Mouse (Mus musculus): ENCODE results near the gene C1qtnf9. TPM values are rescaled to one million over a fixed set of nuclear protein-coding genes. Genes with fewer than 3 reads are reported as not detected.

The C1qtnf9 gene
- polyA plus RNA-seq, 1 experiment from 2014 or later, result not detected

DNA sequence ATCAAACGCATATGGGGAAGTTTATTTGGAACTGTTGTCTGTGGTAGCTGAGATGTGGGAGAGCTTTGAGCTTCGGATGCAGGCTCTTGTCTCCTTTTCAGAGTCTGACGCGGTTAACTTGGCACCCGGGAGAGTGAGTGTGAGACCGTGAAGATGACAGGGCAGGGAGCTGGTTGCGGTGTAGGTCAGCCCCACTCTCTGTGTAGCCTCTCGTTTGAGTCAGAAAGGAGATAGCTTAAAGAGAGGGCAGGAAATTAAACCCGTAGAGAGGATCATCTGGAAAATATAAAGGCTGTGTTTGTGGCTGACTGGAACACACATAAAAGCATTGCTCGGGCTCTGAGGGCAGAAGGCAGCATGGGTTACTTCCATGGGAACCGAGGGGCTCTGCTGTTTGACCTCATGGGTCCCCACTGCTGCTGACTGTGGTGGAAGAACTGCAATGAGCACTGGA, 39.0 kb downstream of the C1qtnf9 start:
- Histone ChIP-seq H3K4me1 (ENCODE audit: control insufficient read depth, insufficient read depth, low read length) (peaks cover 3% of the 10 kb centered on the region; the same call in 1 of the 2 replicates), H3K4me2 (ENCODE audit: low read depth, low read length) (no peak overlapping the region), H3K9me3 (replicated peaks; ENCODE audit: control insufficient read depth, low read length) (no peaks in the 10 kb centered on the region), H3K4me3 (ENCODE audit: low read depth, low read length) (no peak overlapping the region), H3K27ac (replicated peaks; ENCODE audit: low read depth, low read length) (no peak overlapping the region), H3K27me3 (ENCODE audit: control insufficient read depth, insufficient read depth, low read length) (no peaks in the 10 kb centered on the region), H3K9ac (replicated peaks; ENCODE audit: low read length) (no peak overlapping the region), H3K36me3 (replicated peaks; ENCODE audit: control insufficient read depth, insufficient read depth, low read depth, low read length) (no peaks in the 10 kb centered on the region)
- peak; percentile 52; the same call in 1 of the 2 replicates for ATAC-seq (replicated peaks; ENCODE audit: insufficient number of reproducible peaks, low FRiP score, low TSS enrichment, low read depth)
- DNase-seq (ENCODE audit: low spot score), result peak; percentile 70
- 33% methylated on average over 11 of the region's 11 CpGs for WGBS

DNA sequence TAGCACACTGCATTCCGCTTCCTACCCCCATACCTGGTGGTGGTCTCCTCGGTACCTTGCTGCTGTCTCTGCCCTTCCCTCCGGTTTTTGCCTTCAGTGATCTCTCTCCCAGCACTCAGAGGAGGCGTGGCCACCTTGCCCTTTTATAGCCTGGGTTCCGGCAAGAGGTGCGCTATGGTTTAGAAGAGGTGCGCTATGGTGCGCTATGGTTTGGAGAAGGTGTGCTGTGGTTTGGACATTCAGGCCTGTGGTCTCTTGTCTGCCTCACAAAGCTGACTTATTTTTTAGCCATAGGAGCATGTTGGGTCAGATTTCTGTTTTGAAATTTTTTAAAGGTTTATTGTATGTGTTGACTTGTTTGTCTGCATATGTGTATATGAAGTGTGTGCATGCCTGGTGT, 41.9 kb downstream of the C1qtnf9 start:
- no peaks in the 10 kb centered on the region for H3K36me3 ChIP-seq (replicated peaks; ENCODE audit: control insufficient read depth, insufficient read depth, low read depth, low read length)
- no peak overlapping the region for H3K4me3 ChIP-seq (ENCODE audit: low read depth, low read length)
- no peaks in the 10 kb centered on the region for H3K9me3 ChIP-seq (replicated peaks; ENCODE audit: control insufficient read depth, low read length)
- WGBS, result 91% methylated on average over 8 of the region's 8 CpGs
- no peak overlapping the region for H3K27ac ChIP-seq (replicated peaks; ENCODE audit: low read depth, low read length)
- no peak overlapping the region for H3K4me2 ChIP-seq (ENCODE audit: low read depth, low read length)
- no peaks in the 10 kb centered on the region for H3K27me3 ChIP-seq (ENCODE audit: control insufficient read depth, insufficient read depth, low read length)
- H3K4me1 ChIP-seq (ENCODE audit: control insufficient read depth, insufficient read depth, low read length), result peaks cover 3% of the 10 kb centered on the region; the same call in 1 of the 2 replicates
- DNase-seq (ENCODE audit: low spot score), result no peak
- ATAC-seq (replicated peaks; ENCODE audit: insufficient number of reproducible peaks, low FRiP score, low TSS enrichment, low read depth), result no peak
- no peak overlapping the region for H3K9ac ChIP-seq (replicated peaks; ENCODE audit: low read length)

DNA sequence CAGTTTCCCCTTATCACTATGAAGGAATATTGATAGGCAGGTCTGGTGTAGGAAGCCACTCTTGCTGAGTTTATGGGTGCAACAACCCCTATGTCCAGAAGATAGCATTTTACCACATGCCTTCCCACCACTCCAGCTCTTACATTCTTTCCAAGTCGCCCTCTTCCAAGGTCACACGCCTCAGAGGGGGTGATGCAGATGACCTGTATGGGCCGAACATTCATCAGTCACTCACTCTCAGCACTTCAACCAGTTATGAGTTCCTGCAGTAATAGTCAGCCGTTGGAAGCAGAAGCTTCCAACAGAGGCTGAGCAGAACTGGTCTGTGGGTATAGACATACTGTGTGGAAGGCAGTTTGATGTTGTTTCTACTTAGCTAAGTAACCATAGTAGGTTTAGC, 43.6 kb downstream of the C1qtnf9 start:
- no peak overlapping the region for H3K4me2 ChIP-seq (ENCODE audit: low read depth, low read length)
- no peak overlapping the region for H3K27ac ChIP-seq (replicated peaks; ENCODE audit: low read depth, low read length)
- no peak for DNase-seq (ENCODE audit: low spot score)
- no peak overlapping the region for H3K4me3 ChIP-seq (ENCODE audit: low read depth, low read length)
- H3K9me3 ChIP-seq (replicated peaks; ENCODE audit: control insufficient read depth, low read length), result no peaks in the 10 kb centered on the region
- ATAC-seq (replicated peaks; ENCODE audit: insufficient number of reproducible peaks, low FRiP score, low TSS enrichment, low read depth), result no peak
- H3K4me1 ChIP-seq (ENCODE audit: control insufficient read depth, insufficient read depth, low read length), result peaks cover 3% of the 10 kb centered on the region; the same call in 1 of the 2 replicates
- H3K9ac ChIP-seq (replicated peaks; ENCODE audit: low read length), result no peak overlapping the region
- H3K27me3 ChIP-seq (ENCODE audit: control insufficient read depth, insufficient read depth, low read length), result no peaks in the 10 kb centered on the region
- H3K36me3 ChIP-seq (replicated peaks; ENCODE audit: control insufficient read depth, insufficient read depth, low read depth, low read length), result no peaks in the 10 kb centered on the region
- 86% methylated on average over 4 of the region's 4 CpGs for WGBS

DNA sequence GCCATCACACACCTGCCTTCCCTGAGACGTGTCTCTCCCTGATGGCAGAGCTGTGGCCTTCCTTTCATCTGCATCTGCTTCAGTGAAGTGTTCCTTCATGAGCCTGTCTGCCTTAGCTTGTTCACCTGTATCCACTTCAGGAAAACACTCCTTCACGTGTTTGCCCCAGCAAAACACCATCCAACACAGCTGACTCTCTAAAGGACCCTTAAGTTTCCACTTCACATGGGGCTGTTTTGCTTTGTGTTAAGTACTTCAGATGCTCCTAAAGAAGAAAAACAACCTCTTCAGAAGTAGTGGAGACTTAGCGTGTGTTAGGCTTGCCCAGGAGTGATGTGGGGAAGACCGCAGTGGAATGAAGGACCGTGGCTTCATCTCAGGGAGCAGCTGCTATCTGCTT, 47.2 kb downstream of the C1qtnf9 start:
- no peak overlapping the region for H3K4me2 ChIP-seq (ENCODE audit: low read depth, low read length)
- no peak overlapping the region for H3K4me3 ChIP-seq (ENCODE audit: low read depth, low read length)
- ATAC-seq (replicated peaks; ENCODE audit: insufficient number of reproducible peaks, low FRiP score, low TSS enrichment, low read depth) (no peak), DNase-seq (ENCODE audit: low spot score) (no peak)
- 86% methylated on average over 5 of the region's 5 CpGs for WGBS
- H3K27ac ChIP-seq (replicated peaks; ENCODE audit: low read depth, low read length), result no peak overlapping the region
- no peaks in the 10 kb centered on the region for H3K4me1 ChIP-seq (ENCODE audit: control insufficient read depth, insufficient read depth, low read length)
- H3K9me3 ChIP-seq (replicated peaks; ENCODE audit: control insufficient read depth, low read length), result no peaks in the 10 kb centered on the region
- H3K36me3 ChIP-seq (replicated peaks; ENCODE audit: control insufficient read depth, insufficient read depth, low read depth, low read length), result no peaks in the 10 kb centered on the region
- H3K9ac ChIP-seq (replicated peaks; ENCODE audit: low read length), result no peak overlapping the region
- H3K27me3 ChIP-seq (ENCODE audit: control insufficient read depth, insufficient read depth, low read length), result no peaks in the 10 kb centered on the region

DNA sequence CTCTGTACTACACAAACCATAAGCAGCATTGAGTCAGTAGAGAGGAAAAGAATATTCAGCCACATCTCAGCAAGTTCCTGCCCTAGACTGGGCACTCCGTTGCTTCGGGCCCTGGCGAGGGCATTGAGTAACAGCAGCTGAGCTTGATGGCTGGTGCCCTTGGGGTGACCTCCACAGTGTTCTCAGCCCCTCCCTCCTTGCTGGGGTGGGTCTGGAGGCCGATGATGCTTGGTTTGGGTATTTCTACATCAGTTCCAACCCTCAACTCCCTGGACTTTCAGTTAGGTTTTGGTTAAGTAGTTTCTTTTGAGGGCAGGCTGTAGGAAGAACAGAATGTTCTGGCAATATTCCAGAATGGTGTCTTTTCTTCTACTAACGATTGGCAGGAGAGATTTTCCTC, 50.1 kb downstream of the C1qtnf9 start:
- Histone ChIP-seq H3K27ac (replicated peaks; ENCODE audit: low read depth, low read length) (no peak overlapping the region), H3K27me3 (ENCODE audit: control insufficient read depth, insufficient read depth, low read length) (no peaks in the 10 kb centered on the region), H3K9me3 (replicated peaks; ENCODE audit: control insufficient read depth, low read length) (no peaks in the 10 kb centered on the region), H3K4me3 (ENCODE audit: low read depth, low read length) (no peak overlapping the region), H3K36me3 (replicated peaks; ENCODE audit: control insufficient read depth, insufficient read depth, low read depth, low read length) (no peaks in the 10 kb centered on the region), H3K4me2 (ENCODE audit: low read depth, low read length) (no peak overlapping the region), H3K9ac (replicated peaks; ENCODE audit: low read length) (no peak overlapping the region), H3K4me1 (ENCODE audit: control insufficient read depth, insufficient read depth, low read length) (no peaks in the 10 kb centered on the region)
- DNase-seq (ENCODE audit: low spot score) (no peak), ATAC-seq (replicated peaks; ENCODE audit: insufficient number of reproducible peaks, low FRiP score, low TSS enrichment, low read depth) (no peak)
- 82% methylated on average over 5 of the region's 5 CpGs for WGBS

DNA sequence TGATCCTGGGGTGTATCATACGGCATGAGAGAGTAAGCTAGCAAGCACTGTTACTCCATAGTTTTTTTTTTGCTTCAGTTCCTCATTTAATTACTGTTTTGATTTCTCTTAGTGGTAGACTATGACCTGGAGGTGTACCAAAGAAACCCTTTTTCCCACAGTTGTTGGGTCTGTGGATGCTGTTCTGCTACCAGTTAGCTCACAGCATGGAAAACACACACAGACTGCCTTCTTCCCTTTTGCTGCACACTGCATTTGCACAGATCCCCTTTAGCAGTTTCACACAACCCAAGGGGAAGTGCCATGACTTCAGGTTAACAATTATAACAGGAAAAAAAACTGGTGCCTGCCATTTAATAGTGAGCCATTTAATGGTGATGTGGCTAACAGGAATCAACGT, 62.2 kb downstream of the C1qtnf9 start:
- Histone ChIP-seq H3K27ac (replicated peaks; ENCODE audit: low read depth, low read length) (no peak overlapping the region), H3K9me3 (replicated peaks; ENCODE audit: control insufficient read depth, low read length) (no peaks in the 10 kb centered on the region), H3K4me1 (ENCODE audit: control insufficient read depth, insufficient read depth, low read length) (no peaks in the 10 kb centered on the region), H3K4me2 (ENCODE audit: low read depth, low read length) (no peak overlapping the region), H3K27me3 (ENCODE audit: control insufficient read depth, insufficient read depth, low read length) (no peaks in the 10 kb centered on the region), H3K36me3 (replicated peaks; ENCODE audit: control insufficient read depth, insufficient read depth, low read depth, low read length) (peaks cover 3% of the 10 kb centered on the region), H3K9ac (replicated peaks; ENCODE audit: low read length) (no peak overlapping the region), H3K4me3 (ENCODE audit: low read depth, low read length) (no peak overlapping the region)
- ATAC-seq (replicated peaks; ENCODE audit: insufficient number of reproducible peaks, low FRiP score, low TSS enrichment, low read depth), result no peak
- no peak for DNase-seq (ENCODE audit: low spot score)
- WGBS, result 84% methylated on average over 2 of the region's 2 CpGs

Other genes starting within 250 kb of the C1qtnf9 start
- gene Spata13, start 134.1 kb upstream of the C1qtnf9 start, polyA plus RNA-seq (2014; fragmentation: Nextera tagmentation; extraction: Ambion mirVana), result 20.7 and 25.9 TPM in 2 replicates
- 30.9 and 32.4 TPM in 2 replicates for gene Mipep, start 16.4 kb downstream of the C1qtnf9 start, polyA plus RNA-seq (2014; fragmentation: Nextera tagmentation; extraction: Ambion mirVana)

All from embryonic facial prominence, embryonic 11.5 days (tissue).